Comparison of ENCODE assay signal across 11 mouse cellular contexts in genomic region chrX:75728507-75728906, GRCm38 (mm10).
DNase-seq lines count a peak whose midpoint lies in the region; ATAC-seq and TF ChIP-seq lines count a peak whose summit lies in the region.
"Had no signal": no experiment of that assay in that cellular context is flagged by ENCODE, and none has a peak within 500 bp of the region (broad histone marks: within the 10 kb centered on the region; RNA-seq: fewer than 3 reads in every experiment).

No protein-coding gene starts in this region.

- no peaks in the 10 kb centered on the region for H3K9me3 ChIP-seq in embryonic facial prominence, embryonic 14.5 days (ENCODE audit: control insufficient read depth, low read length)
- no peaks in the 10 kb centered on the region for H3K9me3 ChIP-seq in intestine, embryonic 15.5 days
- H3K9me3 ChIP-seq in forebrain, embryonic 16.5 days (ENCODE audit: control insufficient read depth, low read length), result no peaks in the 10 kb centered on the region
- H3K9me3 ChIP-seq: embryonic facial prominence, embryonic 12.5 days; heart, embryonic 13.5 days; liver, embryonic 13.5 days had no signal

- no peaks in the 10 kb centered on the region for H3K4me1 ChIP-seq in cerebellum, adult 2 months (ENCODE audit: control insufficient read depth, insufficient read depth, low read length)
- H3K4me1 ChIP-seq in embryonic facial prominence, embryonic 14.5 days (ENCODE audit: control insufficient read depth, insufficient read depth, low read length), result no peaks in the 10 kb centered on the region
- no peaks in the 10 kb centered on the region for H3K4me1 ChIP-seq in intestine, embryonic 15.5 days (replicated peaks)
- no peaks in the 10 kb centered on the region for H3K4me1 ChIP-seq in forebrain, embryonic 16.5 days (replicated peaks; ENCODE audit: control insufficient read depth, insufficient read depth, low read length)
- H3K4me1 ChIP-seq: embryonic facial prominence, embryonic 12.5 days; heart, embryonic 13.5 days; liver, embryonic 13.5 days had no signal

- H3K4me2 ChIP-seq in embryonic facial prominence, embryonic 14.5 days (ENCODE audit: low read depth, low read length), result no peak overlapping the region
- no peak overlapping the region for H3K4me2 ChIP-seq in intestine, embryonic 15.5 days (replicated peaks)
- H3K4me2 ChIP-seq in forebrain, embryonic 16.5 days (ENCODE audit: low read length), result no peak overlapping the region
- H3K4me2 ChIP-seq: embryonic facial prominence, embryonic 12.5 days; heart, embryonic 13.5 days; liver, embryonic 13.5 days had no signal

- no peak for TF ChIP-seq POLR2A in cerebellum, adult 2 months (IDR thresholded peaks at IDR 0.05; ENCODE audit: borderline replicate concordance, insufficient read depth, low read length)

- no peak for TF ChIP-seq CTCF in cerebellum, adult 2 months (IDR thresholded peaks at IDR 0.05; ENCODE audit: borderline replicate concordance, insufficient read depth, low read depth, low read length)

- no peaks in the 10 kb centered on the region for H3K27me3 ChIP-seq in cerebellum, adult 2 months (ENCODE audit: control insufficient read depth, insufficient read depth, low read length)
- no peaks in the 10 kb centered on the region for H3K27me3 ChIP-seq in embryonic facial prominence, embryonic 14.5 days (replicated peaks; ENCODE audit: control insufficient read depth, insufficient read depth, low read length)
- no peaks in the 10 kb centered on the region for H3K27me3 ChIP-seq in intestine, embryonic 15.5 days (replicated peaks)
- no peaks in the 10 kb centered on the region for H3K27me3 ChIP-seq in forebrain, embryonic 16.5 days (replicated peaks; ENCODE audit: control insufficient read depth, insufficient read depth, low read length)
- H3K27me3 ChIP-seq: embryonic facial prominence, embryonic 12.5 days; heart, embryonic 13.5 days; liver, embryonic 13.5 days had no signal

- ATAC-seq in cerebellum, adult (ENCODE audit: insufficient number of reproducible peaks, low FRiP score, low TSS enrichment), result no peak
- no peak for ATAC-seq in embryonic facial prominence, embryonic 14.5 days (ENCODE audit: low read depth)
- ATAC-seq in intestine, embryonic 15.5 days, result no peak
- ATAC-seq in forebrain, embryonic 16.5 days, result no peak

- no peak overlapping the region for H3K9ac ChIP-seq in embryonic facial prominence, embryonic 14.5 days (ENCODE audit: low read depth, low read length)
- H3K9ac ChIP-seq in intestine, embryonic 15.5 days, result no peak overlapping the region
- no peak overlapping the region for H3K9ac ChIP-seq in forebrain, embryonic 16.5 days (replicated peaks; ENCODE audit: low read depth, low read length)
- H3K9ac ChIP-seq: embryonic facial prominence, embryonic 12.5 days; heart, embryonic 13.5 days; liver, embryonic 13.5 days had no signal

- 77% methylated on average over 4 of the region's 4 CpGs for WGBS in cerebellum, adult 2 months
- WGBS in embryonic facial prominence, embryonic 14.5 days, result 78% methylated on average over 3 of the region's 4 CpGs
- WGBS in intestine, embryonic 15.5 days, result 77% methylated on average over 4 of the region's 4 CpGs
- 75% methylated on average over 4 of the region's 4 CpGs for WGBS in forebrain, embryonic 16.5 days

- H3K27ac ChIP-seq in cerebellum, adult 2 months (ENCODE audit: insufficient read depth, low read length), result no peak overlapping the region
- H3K27ac ChIP-seq in embryonic facial prominence, embryonic 14.5 days (replicated peaks; ENCODE audit: low read depth, low read length), result no peak overlapping the region
- H3K27ac ChIP-seq in intestine, embryonic 15.5 days, result no peak overlapping the region
- H3K27ac ChIP-seq in forebrain, embryonic 16.5 days (ENCODE audit: low read length), result no peak overlapping the region
- H3K27ac ChIP-seq: embryonic facial prominence, embryonic 12.5 days; heart, embryonic 13.5 days; liver, embryonic 13.5 days had no signal

- H3K36me3 ChIP-seq in embryonic facial prominence, embryonic 14.5 days (ENCODE audit: control insufficient read depth, insufficient read depth, low read length), result 0 out of 2 replicates have a peak, but pooled peaks cover 6% of the 10 kb centered on the region
- H3K36me3 ChIP-seq in intestine, embryonic 15.5 days, result no peaks in the 10 kb centered on the region
- H3K36me3 ChIP-seq in forebrain, embryonic 16.5 days (ENCODE audit: control insufficient read depth, insufficient read depth), result no peaks in the 10 kb centered on the region
- H3K36me3 ChIP-seq: embryonic facial prominence, embryonic 12.5 days had no signal

- DNase-seq in cerebellum, adult 2 months, result peak; percentile 1 to 50
- peak; percentile 9 for DNase-seq in layer of hippocampus, adult 11-12 months (ENCODE audit: low spot score)
- no peak for DNase-seq in layer of hippocampus, adult 9-10 months (ENCODE audit: low spot score)
- DNase-seq in ES-CJ7 (ENCODE audit: low read depth, low spot score), result peak; percentile 70
- peak; percentile 10 for DNase-seq in embryonic facial prominence, embryonic 14.5 days (ENCODE audit: low spot score)
- DNase-seq: liver, embryonic 13.5 days had no signal

- no peak overlapping the region for H3K4me3 ChIP-seq in cerebellum, adult 2 months (replicated peaks; ENCODE audit: insufficient read depth, low read depth, low read length)
- no peak overlapping the region for H3K4me3 ChIP-seq in embryonic facial prominence, embryonic 14.5 days (ENCODE audit: low read depth, low read length)
- no peak overlapping the region for H3K4me3 ChIP-seq in intestine, embryonic 15.5 days (replicated peaks)
- no peak overlapping the region for H3K4me3 ChIP-seq in forebrain, embryonic 16.5 days (replicated peaks; ENCODE audit: low read length)
- H3K4me3 ChIP-seq: embryonic facial prominence, embryonic 12.5 days; heart, embryonic 13.5 days; liver, embryonic 13.5 days had no signal
